Mouse (Mus musculus) heart, postnatal 0 days (tissue): ENCODE results near the gene Tpm1.

Experiments
- CTCF ChIP-seq: IDR thresholded peaks from 2 replicates; pipeline ENCODE4 v1.5.1; 2016; ENCODE audit warnings: antibody characterized with exemption, control low read depth, low read depth
- EP300 ChIP-seq: IDR thresholded peaks from 2 replicates; pipeline ENCODE4 v1.6.1; 2016; ENCODE audit warnings: antibody characterized with exemption, low read depth

DNA sequence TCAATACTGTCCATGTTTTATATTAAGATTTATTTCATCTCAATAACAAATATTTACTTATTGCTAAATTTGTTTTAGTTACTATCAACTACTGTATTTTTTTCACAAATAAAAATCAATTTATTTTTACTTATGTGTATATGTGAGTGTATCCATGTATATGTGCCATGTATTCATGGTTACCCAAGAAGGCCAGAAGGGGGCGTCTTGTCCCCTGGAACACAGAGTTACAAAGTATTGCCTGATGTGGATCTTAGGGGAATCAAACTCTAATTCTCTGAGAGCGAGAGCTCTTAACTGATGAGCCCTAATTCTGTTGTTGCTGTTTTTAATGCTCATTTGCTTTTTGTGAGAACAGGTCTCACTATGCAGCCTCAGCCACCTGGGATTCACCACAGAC is 45.2 kb upstream of the Tpm1 start:
- TF ChIP-seq CTCF (no peak), EP300 (no peak)
